Mouse (Mus musculus): ENCODE measurements around the gene Dmac2.
"Not testable (repeated sequence)": the region's sequence is repeated elsewhere in the genome, so short reads cannot be mapped to it uniquely, and the experiment has no call there.

Gene Dmac2

DNA sequence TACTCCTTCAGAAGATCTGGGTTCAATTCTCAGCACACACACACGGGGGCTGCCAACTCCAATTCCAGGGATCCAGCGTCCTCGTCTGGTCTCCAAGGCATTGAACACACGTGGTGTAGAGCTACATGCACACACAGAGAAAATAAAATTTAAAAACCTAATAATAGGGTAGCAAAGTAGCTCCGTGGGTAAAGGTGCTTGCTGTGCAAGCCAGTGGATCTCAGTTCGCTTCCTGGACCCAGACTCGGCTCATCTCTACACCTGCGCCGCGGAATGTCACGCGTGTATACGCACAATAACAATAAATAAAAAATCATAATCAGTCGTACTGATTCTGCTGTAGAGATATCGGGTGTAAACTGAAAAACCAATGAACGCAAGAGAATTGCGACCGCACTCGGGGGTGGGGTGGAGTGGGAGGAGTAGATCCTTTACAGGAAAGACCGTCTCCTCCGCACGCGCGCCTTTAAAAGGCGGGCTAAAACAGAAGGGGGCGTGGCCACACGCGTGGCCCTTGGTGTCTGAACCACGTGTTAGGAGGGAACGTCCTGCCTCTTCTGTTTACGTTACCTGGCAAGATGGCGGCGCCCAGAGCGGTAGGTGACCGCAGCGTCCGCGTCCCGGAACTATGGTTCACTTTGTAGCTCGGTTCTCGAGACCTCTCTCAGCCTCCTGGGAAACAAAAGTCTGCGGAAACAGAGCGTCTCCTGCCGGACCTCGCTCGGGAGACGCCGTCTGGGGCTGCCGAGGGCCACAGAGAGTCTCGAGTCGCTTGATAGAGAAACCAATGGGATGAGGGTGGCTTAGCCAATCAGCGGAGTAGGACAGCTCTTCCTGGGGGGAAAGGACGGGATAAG is at the start of gene Dmac2:
TSS of gene Dmac2 (plus strand) at position 550 of the 857 bp plus-strand sequence.
- DNase-seq (ENCODE audit: extremely low read depth, insufficient read length, low spot score), result peak; percentile 87

DNA sequence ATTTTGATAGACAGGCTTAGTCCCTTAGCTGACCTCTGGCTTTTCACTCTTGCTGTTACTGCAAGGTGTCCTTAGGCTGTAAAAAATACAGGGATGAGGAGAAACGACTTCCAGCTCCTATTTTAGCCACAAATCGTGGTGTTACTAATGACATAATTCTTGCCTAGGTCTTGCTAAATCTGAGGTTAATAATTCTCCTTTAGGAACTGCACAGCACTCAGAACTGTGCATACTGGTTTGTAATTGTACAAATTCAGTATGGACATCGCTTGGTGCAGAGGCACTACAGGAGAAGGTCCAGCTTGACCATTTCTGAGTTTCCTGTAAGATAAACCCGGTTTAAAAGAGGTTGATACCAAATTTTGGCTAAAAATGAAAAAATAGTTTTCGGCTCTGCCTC is 45.4 kb upstream of the Dmac2 start:
- DNase-seq (ENCODE audit: extremely low read depth, insufficient read length, low spot score), result not testable (repeated sequence)

DNA sequence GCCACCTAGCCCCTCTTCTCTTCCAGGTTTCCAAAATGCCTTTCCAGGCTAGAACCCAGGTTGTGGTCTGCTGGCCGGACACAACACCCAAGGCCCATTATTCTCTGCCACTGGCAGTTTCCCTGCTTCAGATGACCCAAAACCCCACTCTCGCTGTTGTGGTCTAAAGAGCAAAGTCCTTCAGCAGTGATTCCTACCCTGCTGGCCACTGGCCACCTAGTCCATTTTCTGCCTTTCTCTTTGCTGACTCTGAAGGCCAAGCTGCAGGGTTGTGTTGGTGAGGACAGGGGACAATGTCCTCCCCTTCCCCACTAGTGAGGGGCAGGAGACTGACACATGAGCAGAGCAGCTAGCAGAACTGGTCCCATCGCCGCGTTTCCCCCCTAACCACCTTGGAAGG is 44.1 kb upstream of the Dmac2 start:
- no peak for DNase-seq (ENCODE audit: extremely low read depth, insufficient read length, low spot score)

GRCm38 (mm10) chr7:25575870-25576269 is 43.3 kb upstream of the Dmac2 start:
- no peak for DNase-seq (ENCODE audit: extremely low read depth, insufficient read length, low spot score)

- DNase-seq (ENCODE audit: extremely low read depth, insufficient read length, low spot score), result not testable (repeated sequence)
Observed at GRCm38 (mm10) chr7:25576308-25576707, 42.9 kb upstream of the Dmac2 start.

- not testable (repeated sequence) for DNase-seq (ENCODE audit: extremely low read depth, insufficient read length, low spot score)
Observed at GRCm38 (mm10) chr7:25576793-25577437, 42.3 kb upstream of the Dmac2 start.

GRCm38 (mm10) chr7:25579441-25579840 is 39.8 kb upstream of the Dmac2 start:
- DNase-seq (ENCODE audit: extremely low read depth, insufficient read length, low spot score), result no peak

DNA sequence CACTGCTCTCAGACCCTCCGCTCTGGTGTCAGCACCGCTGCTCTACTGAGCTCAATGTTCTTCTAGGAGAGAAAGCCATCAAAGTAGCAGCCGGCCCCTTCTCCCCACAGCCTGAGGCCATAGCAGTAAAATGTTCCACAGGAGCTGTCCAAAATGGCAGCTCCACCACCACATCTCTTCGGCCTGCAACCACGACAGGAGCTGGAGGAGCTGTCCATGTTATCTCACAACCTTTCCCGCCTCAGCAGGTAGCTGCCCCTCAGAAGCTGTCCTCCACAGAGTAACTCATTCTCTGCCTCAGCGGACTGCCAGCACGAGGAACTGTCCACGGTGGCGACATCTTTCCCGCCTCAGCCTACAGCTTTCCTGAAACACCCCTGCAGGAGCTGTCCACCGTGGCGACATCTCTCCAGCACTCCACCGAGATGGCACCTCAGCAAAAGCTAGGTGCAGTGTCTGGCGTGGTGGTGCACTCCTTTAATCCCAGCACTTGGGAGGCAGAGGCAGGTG is 36.9 kb upstream of the Dmac2 start:
- no peak for DNase-seq (ENCODE audit: extremely low read depth, insufficient read length, low spot score)

- DNase-seq (ENCODE audit: extremely low read depth, insufficient read length, low spot score), result no peak
Observed at GRCm38 (mm10) chr7:25584651-25585050, 34.6 kb upstream of the Dmac2 start.

GRCm38 (mm10) chr7:25585351-25586204 is 33.6 kb upstream of the Dmac2 start:
- DNase-seq (ENCODE audit: extremely low read depth, insufficient read length, low spot score), result no peak

DNA sequence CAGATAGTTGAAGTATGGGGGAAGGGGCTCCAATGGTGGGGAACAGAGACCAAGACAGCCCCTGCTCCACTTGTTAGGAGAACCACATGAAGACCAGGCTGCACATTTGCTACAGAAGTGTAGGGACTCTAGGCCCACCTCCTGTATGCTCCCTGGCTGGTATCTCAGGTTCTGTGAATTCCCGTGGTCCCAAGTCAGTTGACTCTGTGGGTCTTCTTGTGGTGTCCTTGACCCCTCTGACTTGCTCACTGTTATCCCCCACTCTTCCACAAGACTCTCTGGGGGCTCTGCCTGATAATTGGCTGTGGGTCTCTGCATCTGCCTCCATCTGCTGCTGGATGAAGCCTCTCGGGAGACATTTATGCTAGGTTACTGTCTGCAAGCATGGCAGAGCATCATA is 28.0 kb upstream of the Dmac2 start:
- no peak for DNase-seq (ENCODE audit: extremely low read depth, insufficient read length, low spot score)

DNA sequence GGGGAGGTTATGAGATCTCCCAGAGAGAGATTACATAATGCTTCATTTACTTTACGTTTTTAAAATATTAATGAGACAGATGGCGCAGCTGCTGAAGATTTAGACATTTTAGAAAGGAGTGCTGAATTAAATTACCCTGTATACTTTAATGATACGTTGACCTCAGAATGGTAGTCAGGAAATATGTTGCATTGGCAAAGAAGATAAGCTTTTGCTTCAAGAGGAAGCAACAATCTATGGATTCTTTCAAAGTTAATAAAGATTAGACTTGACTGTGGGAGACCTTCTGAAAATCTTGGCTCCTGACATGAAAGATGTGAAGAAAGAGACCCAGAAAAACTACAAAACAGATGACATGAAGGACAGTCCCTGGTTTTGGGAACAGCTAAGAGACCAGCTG is 25.4 kb upstream of the Dmac2 start:
- no peak for DNase-seq (ENCODE audit: extremely low read depth, insufficient read length, low spot score)

- DNase-seq (ENCODE audit: extremely low read depth, insufficient read length, low spot score), result no peak
Observed at GRCm38 (mm10) chr7:25599663-25600062, 19.6 kb upstream of the Dmac2 start.

GRCm38 (mm10) chr7:25600666-25601065 is 18.5 kb upstream of the Dmac2 start:
- no peak for DNase-seq (ENCODE audit: extremely low read depth, insufficient read length, low spot score)

- DNase-seq (ENCODE audit: extremely low read depth, insufficient read length, low spot score), result no peak
Observed at GRCm38 (mm10) chr7:25601346-25601745, 17.9 kb upstream of the Dmac2 start.

GRCm38 (mm10) chr7:25606625-25607063 is 12.6 kb upstream of the Dmac2 start:
- no peak for DNase-seq (ENCODE audit: extremely low read depth, insufficient read length, low spot score)

DNA sequence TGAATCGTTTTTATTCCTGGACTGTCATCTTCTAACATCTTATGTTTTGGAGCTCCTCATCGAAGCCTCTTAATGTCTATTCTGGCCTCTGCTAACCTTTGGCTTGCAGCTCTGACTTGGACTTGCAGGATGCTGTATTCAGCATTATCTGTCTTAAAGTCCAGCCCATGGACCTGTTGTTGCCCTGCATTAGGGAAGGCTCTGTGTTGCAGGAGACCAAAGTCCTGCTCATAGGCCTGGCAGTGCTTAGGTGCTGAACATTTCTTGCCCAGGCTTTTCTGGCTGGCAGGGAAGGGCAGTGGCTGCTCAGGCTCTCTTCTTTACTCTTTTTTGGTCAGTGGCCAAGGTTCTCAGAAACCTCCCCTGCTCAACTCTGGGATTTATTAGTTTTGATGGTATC is 12.0 kb upstream of the Dmac2 start:
- DNase-seq (ENCODE audit: extremely low read depth, insufficient read length, low spot score), result no peak

DNA sequence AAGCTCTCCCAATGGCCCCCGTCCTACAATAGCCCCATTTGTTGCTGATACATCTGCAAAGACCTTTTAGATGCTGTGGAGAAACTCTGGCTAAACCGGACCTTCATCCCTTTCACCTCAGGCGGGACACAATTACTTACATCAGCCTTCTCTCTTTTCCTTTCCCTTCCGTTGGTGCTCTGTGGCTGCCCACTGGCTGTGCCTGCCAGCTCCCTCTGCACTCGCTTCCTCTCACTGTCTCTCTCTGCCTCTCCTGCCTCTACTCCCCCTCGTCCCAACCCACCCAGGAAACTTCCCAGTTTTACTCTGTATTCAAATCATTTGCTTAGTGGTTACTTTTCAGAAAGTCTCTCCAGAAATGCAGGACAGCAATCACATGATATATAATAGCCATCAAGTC is 9.2 kb upstream of the Dmac2 start:
- DNase-seq (ENCODE audit: extremely low read depth, insufficient read length, low spot score), result no peak

DNA sequence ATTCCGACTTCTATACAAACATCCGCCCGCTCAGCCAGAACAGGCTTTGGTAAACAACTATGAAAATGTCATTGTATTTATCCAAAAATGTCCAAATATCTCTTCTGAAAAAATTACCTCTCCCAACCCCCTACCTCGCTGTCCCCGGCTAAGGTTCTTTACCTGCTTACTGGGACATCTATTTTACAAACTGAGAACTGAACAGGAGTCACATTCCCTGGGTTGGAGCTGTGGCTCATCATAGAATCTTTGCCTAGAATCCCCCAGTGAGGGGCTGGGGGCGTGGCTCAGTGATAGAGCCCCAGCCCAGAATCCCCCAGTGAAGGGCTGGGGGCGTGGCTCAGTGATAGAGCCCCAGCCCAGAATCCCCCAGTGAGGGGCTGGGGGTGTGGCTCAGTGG is 7.7 kb upstream of the Dmac2 start:
- no peak for DNase-seq (ENCODE audit: extremely low read depth, insufficient read length, low spot score)

GRCm38 (mm10) chr7:25614086-25614485 is 5.1 kb upstream of the Dmac2 start:
- no peak for DNase-seq (ENCODE audit: extremely low read depth, insufficient read length, low spot score)

Measured in 3134 (cell line).